Mouse (Mus musculus) bone marrow, adult 2 months (tissue): Measurements from ENCODE around the gene Spag6l. TPM values are rescaled to one million over a fixed set of nuclear protein-coding genes. Genes with fewer than 3 reads are reported as not detected.

Experiments
- H3K27ac ChIP-seq: fragments of 200-500 bp; 2 replicates; pipeline ENCODE4 v1.5.1; 2012; ENCODE audit warnings: low read depth, mild to moderate bottlenecking, control low read depth, inconsistent platforms, low read length; ENCODE audit not compliant: control insufficient read depth, poor library complexity, insufficient read depth
- H3K4me1 ChIP-seq: fragments of 200-500 bp; 2 replicates; pipeline ENCODE4 v1.6.1; 2011; ENCODE audit warnings: low read length; ENCODE audit not compliant: control insufficient read depth, insufficient read depth
- H3K4me3 ChIP-seq: fragments of 200-500 bp; replicated peaks from 2 replicates; pipeline ENCODE3; 2011; ENCODE audit warnings: mild to moderate bottlenecking, low read depth, low read length, control low read depth; ENCODE audit not compliant: control insufficient read depth
- CTCF ChIP-seq: fragments of 200-500 bp; IDR thresholded peaks from 2 replicates; pipeline ENCODE4 v1.5.1; 2011; ENCODE audit warnings: low read length, control low read depth; ENCODE audit not compliant: control insufficient read depth, insufficient read depth
- POLR2A ChIP-seq: fragments of 200-500 bp; IDR thresholded peaks from 2 replicates; pipeline ENCODE4 v1.6.1; 2011; ENCODE audit warnings: low read depth, mild to moderate bottlenecking, control low read depth, low read length, borderline replicate concordance; ENCODE audit not compliant: control insufficient read depth
- WGBS: fragments of 180-500 bp; shearing (Covaris S2); methylation state at CpG from one replicate; pipeline ENCODE4 v1.1.7; 2018; 5-methylcytosine and 5-hydroxymethylcytosine counted together
- polyA plus RNA-seq: library from polyadenylated mRNA; stranded (reverse); fragments of >200 nt; gene quantifications from 2 replicates; pipeline ENCODE4 v1.2.4, GENCODE M21; 2011; ENCODE audit warnings: low replicate concordance; ENCODE audit not compliant: missing spikeins, insufficient read depth, insufficient read length

The Spag6l gene
- not detected in 2 replicates for polyA plus RNA-seq

GRCm38 (mm10) chr16:16828757-16829615, at the start of gene Spag6l:
Gene Spag6l (minus strand): TSS chr16:16829456.
- 3% methylated on average over 33 of the region's 33 CpGs for WGBS
- Histone ChIP-seq H3K27ac (no peak within 1 kb of the TSS), H3K4me1 (no peaks in the 10 kb centered on the region; the same call in 1 of the 2 replicates), H3K4me3 (peak within 1 kb of the TSS; percentile 42)
- TF ChIP-seq CTCF (peak; percentile 31; the same call in 1 of the 2 replicates), POLR2A (no peak)

DNA sequence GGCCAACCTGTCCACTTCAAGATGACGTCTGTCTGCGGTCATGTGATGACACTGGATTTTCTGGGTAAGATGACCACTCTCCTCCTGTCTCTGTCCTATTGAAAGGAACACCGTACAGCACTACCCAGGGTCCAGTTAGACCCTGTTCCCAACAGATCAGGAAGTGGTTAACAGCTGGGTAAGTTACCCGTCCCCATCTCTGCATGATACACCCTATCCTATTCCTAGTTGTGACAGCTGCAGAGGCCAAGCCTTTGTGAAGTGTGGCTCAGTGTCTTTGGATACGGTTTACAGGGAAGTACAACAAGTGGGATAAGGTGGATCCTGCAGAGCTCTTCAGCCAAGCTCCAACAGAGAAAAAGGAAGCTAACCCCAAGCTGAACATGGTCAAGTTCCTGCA, 49.8 kb upstream of the Spag6l start:
- no peak for TF ChIP-seq POLR2A
- no peak for TF ChIP-seq CTCF
- Histone ChIP-seq H3K4me3 (no peak overlapping the region), H3K4me1 (no peaks in the 10 kb centered on the region), H3K27ac (no peak overlapping the region)
- 73% methylated on average over 5 of the region's 5 CpGs for WGBS

GRCm38 (mm10) chr16:16870617-16871331, 41.5 kb upstream of the Spag6l start, which contains the start of the genes Top3b and Vpreb1:
Gene Top3b (plus strand): TSS chr16:16870736.
Gene Vpreb1 (minus strand): TSS chr16:16870843.
- peak; percentile 84; the same call in 1 of the 2 replicates for TF ChIP-seq POLR2A
- peak; percentile 14; the same call in 1 of the 2 replicates for TF ChIP-seq CTCF
- Histone ChIP-seq H3K4me3 (peak within 1 kb of the TSS; percentile 89), H3K4me1 (no peaks in the 10 kb centered on the region; the same call in 1 of the 2 replicates), H3K27ac (peak within 1 kb of the TSS; percentile 80)
- under 1% methylated on average over 49 of the region's 49 CpGs for WGBS

- 31% methylated on average over 7 of the region's 7 CpGs for WGBS
- H3K27ac ChIP-seq, result no peak overlapping the region
- no peaks in the 10 kb centered on the region; the same call in 1 of the 2 replicates for H3K4me1 ChIP-seq
- peak overlapping the region; percentile 89 for H3K4me3 ChIP-seq
- TF ChIP-seq CTCF, result no peak
- no peak for TF ChIP-seq POLR2A
These were observed 41.0 kb upstream of the Spag6l start for GRCm38 (mm10) chr16:16870241-16870616.

GRCm38 (mm10) chr16:16865696-16866561, 36.7 kb upstream of the Spag6l start:
- Histone ChIP-seq H3K4me1 (peaks cover 3% of the 10 kb centered on the region), H3K27ac (peak overlapping the region; percentile 17; the same call in 1 of the 2 replicates), H3K4me3 (no peak overlapping the region)
- TF ChIP-seq CTCF (no peak), POLR2A (no peak)
- WGBS, result 8% methylated on average over 5 of the region's 5 CpGs

- Histone ChIP-seq H3K4me3 (no peak overlapping the region), H3K27ac (no peak overlapping the region), H3K4me1 (peaks cover 3% of the 10 kb centered on the region)
- TF ChIP-seq POLR2A (no peak), CTCF (no peak)
These were observed 36.0 kb upstream of the Spag6l start for GRCm38 (mm10) chr16:16865217-16865616.

- H3K4me1 ChIP-seq, result peaks cover 3% of the 10 kb centered on the region
- 47% methylated on average over 2 of the region's 2 CpGs for WGBS
- TF ChIP-seq POLR2A (no peak), CTCF (no peak)
- H3K4me3 ChIP-seq, result peak within 1 kb of the TSS; percentile 3
- no peak within 1 kb of the TSS for H3K27ac ChIP-seq
These were observed 34.7 kb upstream of the Spag6l start, which contains the start of gene Igll1 for GRCm38 (mm10) chr16:16863978-16864377. Gene Igll1 (minus strand): TSS chr16:16863985.
